Mouse (Mus musculus) CD4-positive, CD25-positive, alpha-beta regulatory T cell, adult 4 months (primary cell): ENCODE results near the gene Rmnd1. TPM values are rescaled to one million over a fixed set of nuclear protein-coding genes. Genes with fewer than 3 reads are reported as not detected.

Source experiments
- ATAC-seq: one replicate; pipeline ENCODE4 v1.8.0; 2017
- polyA plus RNA-seq, 2 experiments: library from polyadenylated mRNA; unstranded; fragments of 100-300 nt; shearing (Covaris generic); gene quantifications; one replicate each; pipeline ENCODE4 v1.2.1; 2017

Rmnd1 gene
- polyA plus RNA-seq, 2 experiments from 2014 or later: 62.6 to 68.9 TPM

DNA sequence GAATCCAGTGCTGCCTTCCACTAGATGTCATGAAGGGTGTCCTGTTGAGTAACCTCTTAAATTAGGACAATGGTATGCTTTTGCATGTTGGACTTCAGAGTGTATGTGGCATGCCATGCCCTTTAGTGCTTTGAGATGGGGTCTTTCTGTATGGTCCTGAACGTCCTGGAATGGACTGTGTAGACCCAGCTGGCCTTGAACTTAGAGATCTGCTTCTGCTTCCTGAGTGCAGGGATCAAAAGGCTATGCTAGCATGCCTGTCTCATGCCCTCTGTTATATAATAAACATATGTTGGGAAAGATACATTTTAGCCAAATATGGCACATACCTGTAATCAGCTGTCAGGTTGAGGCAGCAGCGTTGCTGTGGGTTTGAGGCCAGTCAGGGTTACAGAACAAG, 41.6 kb downstream of the Rmnd1 start:
- no peak for ATAC-seq

DNA sequence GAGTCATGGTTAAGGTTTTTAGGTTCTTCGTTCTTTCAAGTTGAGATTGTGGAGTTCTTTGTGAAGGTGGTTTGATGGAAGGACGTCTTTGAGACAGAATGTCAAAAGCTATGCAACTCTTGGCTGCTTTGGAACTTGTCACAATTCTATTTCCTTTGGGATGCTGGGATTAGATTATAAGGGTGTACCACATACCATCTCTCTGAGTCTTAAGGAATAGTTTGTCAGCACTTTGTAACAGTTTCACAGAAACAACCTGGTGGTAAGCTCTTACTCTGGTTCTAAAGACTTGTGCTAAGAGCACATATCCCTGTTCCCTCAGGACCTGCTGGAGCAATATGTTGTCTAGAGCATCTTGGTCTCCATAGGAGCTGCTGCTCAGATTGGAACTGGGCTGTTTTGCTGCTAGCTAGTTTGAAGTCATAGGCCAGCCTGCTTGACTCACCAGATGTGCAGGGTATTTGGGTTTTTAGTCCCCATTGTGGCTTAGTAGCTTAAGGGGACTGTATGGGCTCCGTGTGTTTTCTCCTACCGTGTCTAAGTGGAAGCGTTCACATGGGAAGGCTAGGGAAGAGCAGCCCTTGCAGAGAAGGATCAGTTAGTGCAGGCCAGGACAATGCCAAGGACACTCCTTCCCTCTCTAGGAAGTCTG, 42.6 kb downstream of the Rmnd1 start:
- no peak for ATAC-seq

DNA sequence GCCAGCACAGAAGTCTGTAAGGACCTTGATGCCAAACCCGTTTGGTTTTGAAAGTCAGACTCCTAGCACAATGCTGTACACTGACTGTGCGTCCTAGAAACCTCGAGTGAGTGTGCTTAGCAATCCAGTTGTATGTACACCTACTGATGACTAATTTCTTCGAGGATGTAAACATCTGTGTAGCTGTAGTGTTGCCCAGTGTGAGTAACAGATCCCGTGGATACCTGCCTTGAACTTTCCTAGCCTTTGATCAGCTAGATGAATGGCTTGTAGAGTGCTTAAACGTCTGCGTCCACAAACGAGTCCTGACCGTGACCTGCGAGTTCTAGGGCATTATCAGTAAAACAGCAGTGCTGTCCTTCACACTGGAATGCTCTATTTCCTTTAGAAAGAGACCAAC, 43.2 kb downstream of the Rmnd1 start:
- no peak for ATAC-seq

DNA sequence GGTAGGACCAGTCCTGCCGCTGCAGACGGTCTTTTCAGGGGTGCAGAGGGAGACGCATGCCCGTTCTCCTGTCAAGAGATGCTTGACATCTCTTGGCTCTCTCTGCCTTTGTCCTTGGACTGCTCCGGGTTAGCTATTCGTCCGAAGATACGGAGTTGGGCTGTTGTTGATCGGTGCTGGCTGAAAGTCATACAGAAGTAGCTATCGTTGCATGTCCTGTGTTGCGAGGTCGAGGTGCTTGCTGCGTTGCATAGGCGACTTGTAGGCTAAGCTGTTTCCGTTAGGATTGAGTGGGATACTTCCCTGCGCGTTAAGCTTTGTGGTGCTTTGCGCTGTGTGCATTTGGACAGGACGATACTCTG, 43.8 kb downstream of the Rmnd1 start:
- peak; percentile 3 for ATAC-seq

DNA sequence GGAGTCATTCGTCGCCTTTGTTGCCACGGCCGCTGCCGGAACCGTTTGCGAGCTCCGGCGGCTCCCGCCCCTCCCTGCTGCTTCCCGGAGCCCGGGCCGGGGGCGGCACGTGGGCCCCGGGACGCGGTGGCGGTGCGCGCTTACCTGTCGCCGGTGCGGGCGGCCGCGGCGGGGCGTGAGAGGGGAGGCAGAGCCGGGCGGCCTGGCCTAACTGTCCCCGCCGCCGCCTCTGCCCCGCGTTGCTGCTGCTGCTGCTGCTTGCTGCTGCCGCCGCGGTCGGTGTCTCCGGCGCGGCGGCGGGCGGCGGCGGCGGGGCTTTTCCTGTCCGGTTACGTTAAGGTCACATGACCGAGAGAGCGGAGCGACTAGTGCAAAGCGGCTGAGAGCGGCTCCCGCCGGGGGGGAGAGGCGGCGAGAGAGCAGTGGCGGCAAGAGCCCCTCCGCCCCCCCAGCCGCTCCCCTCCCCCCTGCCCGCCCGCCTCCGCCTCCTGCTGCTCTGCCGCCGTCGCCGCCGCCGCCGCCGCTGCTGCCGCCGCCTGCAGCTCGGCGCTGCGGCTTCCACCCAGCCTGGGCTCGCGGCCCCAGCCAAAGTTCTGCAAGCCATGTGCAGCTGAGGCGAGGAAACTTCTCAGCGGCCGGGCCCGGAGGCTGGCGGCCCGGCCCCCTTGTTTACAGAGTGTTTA, 44.3 kb downstream of the Rmnd1 start, which contains the start of gene Zbtb2:
Gene Zbtb2 (minus strand): TSS at position 408 of the 683 bp plus-strand sequence.
- ATAC-seq: peak; percentile 12

DNA sequence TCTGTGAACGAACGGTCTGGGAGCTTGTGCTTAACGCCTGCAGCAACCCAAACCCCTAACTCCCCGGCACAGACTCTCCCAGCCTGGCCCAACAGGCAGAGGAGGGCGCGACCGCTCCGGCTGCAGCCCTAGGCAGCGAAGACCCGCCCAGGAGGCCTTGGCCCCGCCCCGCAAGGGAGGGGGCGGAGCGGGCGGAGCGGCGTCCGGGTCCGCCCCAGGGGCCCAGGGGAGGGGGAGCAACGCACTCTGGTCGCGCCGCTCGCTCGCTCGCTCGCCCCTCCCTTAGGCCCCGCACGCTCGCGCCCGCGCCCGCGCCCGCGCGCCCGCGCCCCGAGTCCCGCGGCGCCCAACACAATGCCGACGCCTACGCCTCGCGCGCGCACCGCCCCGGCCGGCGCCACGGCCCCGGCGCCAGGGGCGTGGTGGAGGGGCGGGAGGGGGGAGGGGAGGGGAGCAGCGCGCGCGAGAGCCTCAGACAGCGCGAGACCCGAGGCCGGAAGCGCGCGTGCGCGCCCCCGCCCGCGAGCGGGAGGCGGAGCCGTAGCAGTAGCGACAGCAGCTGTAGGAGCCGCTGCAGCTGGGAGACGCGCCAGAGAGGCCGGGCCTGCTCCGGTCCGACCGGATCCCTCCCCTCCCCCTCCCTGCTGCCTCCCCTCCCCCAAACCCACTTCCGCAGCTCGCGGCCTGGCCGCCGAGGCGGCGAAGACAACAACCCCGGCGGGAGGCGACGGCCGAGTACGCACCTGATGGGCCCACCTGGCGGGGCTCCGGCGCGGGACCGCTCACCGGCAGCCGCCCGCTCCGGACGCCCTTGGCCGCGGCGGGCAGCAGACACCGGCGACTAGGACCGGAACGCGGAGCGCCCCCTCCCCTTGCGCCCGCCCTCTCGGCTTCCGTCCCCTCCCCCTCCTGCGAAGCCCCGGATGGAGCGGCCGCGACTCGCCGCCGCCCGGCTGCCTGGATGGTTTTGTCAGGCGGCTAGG, 45.3 kb downstream of the Rmnd1 start:
- ATAC-seq: peak; percentile 76

DNA sequence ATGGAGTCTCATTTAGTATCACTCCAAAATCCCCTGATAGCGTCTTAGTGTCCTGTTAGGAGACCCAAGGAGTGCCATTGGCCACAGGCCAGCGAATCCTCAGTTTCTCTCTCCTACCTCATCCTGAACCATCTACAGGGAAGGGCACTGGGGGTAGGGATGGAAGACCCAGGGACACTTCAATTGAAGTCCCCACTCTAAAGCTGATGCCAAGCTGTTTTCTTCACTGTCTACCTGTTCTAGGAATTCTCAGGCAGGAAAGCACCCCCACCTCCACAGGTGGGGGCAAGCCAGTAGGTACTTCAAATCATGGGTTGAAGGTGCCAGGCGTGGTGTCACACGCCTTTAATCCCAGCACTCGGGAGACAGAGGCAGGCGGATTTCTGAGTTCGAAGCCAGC, 47.9 kb downstream of the Rmnd1 start:
- no peak for ATAC-seq

DNA sequence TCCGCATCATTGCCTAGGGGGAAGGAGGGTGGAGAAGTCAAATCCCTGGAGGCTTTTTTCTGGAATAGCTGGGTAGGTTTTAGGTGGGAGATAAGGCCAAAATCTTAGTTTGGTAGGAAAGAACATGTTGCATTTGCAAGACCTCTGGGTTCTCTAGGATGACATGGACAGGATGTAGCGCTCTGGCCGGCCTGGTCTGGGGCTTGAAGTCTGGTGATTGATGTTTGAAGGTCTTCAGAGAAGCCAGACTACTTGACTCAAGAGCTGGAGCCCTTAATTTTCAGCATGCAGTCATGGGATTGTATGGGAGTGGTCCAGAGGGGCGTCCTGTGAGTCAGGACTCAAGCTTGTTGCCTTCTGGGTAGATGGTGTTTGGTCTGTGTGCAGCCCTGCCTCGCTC, 51.4 kb downstream of the Rmnd1 start:
- ATAC-seq: no peak

DNA sequence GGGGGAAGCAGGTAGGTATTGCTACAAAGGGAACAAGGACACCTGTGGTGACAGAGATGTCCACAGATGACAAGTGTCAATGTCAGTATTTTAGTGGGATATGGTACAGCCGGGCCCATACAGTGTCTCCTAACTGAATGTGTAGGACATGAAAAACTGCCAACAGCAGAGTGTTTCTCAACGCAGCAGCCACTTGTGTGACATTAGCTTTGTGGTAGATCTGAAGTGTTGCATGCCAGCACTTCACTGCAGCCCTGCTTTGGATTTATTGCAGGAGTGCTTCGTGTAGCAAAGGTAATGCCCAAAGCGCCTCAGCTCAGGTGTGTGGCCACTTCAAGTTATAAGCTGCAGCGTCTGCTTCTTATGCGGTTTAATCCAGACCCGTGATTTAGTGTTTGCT, 55.3 kb downstream of the Rmnd1 start:
- ATAC-seq: no peak

DNA sequence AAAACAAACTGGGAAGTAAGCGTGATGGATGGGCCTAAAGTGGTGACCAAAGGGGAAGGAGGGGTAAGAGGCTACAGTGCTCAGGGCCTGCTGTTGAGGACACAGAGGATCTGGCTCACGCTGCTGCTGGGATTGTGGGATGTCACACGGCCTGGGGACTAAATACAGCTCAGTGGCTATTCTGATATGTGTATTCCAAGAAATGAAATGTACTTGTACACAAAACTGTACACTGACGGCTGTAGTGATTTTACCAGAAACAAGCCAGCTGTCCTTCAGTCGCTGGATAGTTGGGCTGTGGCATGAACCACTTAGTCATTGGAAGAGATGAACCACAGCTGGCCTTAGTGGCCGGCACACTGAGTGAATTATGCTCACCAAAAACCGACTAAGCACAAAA, 55.7 kb downstream of the Rmnd1 start:
- ATAC-seq: no peak

DNA sequence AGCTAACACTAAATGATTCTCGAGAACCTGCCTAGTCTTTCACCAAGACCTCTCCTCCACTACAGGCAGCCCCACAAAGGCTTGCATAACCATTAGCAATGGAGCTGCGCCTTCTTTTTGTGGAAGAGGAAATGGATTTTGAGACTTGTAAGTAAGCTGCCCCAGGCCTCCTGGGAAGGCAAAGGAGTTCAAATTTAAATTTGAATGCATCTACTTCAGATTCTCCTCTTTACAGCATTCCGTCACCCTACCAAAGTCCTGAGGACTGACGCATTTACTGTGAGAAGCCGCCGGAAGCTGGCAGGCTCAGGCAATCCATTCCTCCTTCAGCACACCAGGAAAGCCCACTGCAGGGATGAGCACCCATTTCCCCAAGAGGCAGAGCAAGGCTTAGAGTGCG, 56.9 kb downstream of the Rmnd1 start:
- no peak for ATAC-seq

DNA sequence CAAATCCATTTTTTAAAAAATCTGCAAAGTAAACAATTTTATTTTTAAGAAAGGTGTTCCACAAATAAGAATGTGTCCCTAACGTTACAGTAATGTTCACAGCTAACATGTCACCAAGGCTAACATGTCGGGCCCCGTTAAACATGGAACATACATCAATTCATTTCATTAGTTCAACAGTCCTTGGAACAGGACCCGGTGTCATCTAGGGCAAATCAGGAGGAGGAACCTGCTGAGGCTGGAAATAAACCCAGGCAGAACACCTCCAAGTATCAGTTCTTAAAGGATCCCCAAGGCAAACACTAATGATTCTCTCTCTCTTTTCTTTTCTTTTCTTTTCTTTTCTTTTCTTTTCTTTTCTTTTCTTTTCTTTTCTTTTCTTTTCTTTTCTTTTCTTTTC, 57.5 kb downstream of the Rmnd1 start:
- no peak for ATAC-seq

DNA sequence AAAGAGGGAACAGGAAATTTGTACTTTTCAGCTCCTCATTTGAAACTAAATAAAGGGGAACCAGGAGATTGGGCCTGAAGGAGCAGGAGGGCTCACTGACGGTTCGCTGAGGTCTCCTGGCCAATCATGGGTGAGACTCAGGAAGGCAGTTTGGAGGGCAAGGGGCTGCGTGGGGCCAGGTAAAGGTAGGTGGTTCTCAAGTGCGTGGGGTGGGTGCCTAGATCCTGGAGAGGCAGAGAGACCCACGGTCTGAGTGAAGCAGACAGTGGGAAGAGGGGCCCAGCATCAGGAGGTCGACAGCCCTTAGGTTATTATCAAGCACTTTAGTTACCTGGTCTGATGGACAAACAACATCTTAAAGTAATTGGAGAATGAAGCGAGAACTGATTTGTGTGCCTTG, 57.9 kb downstream of the Rmnd1 start:
- ATAC-seq: no peak

DNA sequence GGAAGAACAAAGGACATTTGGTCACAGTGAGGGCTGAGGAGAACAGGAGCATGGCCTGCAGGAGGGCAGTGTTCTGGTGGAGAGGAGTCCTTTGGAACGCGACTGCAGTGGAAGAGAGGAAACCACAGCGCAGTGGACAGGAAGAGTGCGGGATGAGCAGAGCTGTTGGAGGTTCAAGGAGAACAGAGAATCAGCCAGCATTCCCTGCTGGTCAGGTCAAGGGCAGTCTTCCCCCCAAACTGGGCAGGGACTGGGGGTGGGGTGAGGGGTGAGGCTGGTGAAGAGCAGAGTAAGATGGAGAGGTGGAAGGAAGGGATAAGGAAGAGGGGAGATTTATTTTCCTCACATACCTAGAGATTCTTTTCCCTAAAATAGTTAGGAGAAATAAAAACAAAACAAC, 58.6 kb downstream of the Rmnd1 start:
- ATAC-seq: no peak

DNA sequence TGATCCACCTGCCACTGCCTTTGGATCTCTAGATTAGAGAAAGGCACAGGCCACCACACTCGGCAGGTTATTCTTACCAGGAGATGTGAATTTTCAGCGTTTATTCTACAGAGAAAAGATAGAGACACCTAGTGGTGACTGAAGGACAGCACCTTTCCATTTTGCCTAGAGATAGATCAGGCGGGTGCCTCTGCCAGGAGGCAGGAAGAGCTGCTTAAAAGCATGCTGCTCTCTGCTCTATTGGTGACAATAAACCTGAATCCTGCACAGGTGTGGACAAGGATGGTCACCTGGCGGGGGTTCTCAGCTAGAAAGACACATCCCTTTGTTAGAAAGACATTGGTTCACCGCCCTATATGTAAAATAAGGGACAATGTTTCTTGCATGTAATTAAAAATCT, 60.2 kb downstream of the Rmnd1 start:
- peak; percentile 94 for ATAC-seq

DNA sequence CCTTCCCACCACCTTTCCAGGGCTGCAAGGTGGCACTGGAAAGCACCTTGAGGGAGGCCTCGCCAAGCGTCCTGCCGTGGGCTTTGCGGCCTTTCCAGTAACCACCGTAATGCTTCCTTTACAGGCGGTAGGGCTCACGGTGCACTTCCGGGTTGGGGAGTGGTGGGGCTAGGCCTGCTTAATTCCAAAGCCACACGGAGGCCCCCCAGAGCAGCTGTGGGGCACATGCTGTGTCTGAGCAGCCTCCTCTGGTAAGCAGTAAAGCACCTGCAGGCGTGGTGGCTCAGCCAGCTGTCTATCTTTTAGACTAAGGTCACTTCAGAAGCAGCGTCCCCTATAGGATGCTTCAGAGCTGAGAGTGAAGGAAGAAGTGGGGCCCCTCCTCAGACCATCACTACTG, 62.1 kb downstream of the Rmnd1 start:
- no peak for ATAC-seq

DNA sequence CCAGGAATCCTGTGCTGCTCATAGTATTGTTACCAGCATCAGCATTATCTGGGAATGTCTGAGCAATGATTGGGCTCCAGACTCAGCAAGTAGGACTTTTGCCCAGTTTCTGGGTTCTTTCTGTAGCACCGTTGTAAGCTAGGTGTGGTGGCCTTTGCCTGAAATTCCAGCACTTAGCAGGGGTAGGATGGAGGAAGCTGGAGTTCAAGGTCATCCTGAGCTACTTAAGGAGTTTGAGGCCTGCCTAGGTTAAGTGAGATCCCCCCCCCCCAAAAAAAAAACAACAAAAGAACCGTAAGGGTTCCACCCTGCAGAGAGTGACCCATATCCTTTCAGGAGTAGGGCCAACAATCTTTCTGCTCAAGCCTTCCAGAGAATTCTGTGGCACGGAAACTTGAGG, 67.6 kb downstream of the Rmnd1 start:
- no peak for ATAC-seq

DNA sequence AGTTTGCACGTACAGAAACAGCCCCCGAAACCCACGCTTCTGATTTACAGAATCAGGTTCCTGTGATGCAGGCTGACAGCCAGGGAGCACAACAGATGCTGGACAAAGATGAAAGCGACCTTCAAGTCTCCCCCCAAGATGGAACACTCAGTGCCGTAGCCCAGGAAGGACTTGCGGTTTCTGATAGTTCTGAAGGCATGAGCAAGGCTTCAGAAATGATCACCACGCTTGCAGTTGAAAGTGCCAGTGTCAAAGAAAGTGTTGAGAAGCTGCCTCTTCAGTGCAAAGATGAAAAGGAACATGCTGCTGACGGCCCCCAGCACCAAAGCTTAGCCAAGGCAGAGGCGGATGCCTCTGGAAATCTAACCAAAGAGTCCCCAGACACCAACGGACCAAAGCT, 74.8 kb downstream of the Rmnd1 start:
- peak; percentile 51 for ATAC-seq

DNA sequence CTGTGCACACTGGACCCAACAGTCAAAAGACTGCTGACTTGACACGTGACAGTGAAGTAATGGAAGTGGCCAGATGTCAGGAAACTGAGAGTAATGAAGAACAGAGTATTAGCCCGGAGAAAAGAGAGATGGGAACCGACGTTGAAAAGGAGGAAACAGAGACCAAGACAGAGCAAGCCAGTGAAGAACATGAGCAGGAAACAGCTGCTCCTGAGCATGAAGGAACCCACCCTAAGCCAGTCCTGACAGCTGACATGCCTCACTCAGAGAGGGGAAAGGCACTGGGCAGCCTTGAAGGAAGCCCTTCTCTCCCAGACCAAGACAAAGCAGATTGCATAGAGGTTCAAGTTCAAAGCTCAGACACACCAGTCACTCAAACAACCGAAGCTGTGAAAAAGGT, 75.5 kb downstream of the Rmnd1 start:
- ATAC-seq: peak; percentile 12

DNA sequence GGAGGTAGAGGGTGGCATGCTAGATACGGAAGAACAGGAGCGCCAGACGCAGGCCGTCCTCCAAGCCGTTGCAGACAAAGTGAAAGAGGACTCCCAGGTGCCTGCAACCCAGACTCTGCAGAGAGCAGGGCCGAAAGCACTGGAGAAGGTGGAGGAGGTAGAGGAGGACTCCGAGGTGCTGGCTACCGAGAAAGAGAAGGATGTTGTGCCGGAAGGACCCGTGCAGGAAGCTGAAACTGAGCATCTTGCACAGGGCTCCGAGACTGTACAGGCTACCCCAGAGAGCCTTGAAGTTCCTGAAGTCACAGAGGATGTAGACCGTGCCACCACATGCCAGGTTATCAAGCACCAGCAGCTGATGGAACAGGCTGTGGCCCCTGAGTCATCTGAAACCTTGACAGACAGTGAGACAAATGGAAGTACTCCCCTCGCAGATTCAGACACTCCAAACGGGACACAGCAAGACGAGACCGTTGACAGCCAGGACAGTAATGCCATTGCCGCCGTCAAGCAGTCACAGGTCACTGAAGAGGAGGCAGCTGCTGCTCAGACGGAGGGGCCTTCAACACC, 76.2 kb downstream of the Rmnd1 start:
- ATAC-seq: peak; percentile 82

DNA sequence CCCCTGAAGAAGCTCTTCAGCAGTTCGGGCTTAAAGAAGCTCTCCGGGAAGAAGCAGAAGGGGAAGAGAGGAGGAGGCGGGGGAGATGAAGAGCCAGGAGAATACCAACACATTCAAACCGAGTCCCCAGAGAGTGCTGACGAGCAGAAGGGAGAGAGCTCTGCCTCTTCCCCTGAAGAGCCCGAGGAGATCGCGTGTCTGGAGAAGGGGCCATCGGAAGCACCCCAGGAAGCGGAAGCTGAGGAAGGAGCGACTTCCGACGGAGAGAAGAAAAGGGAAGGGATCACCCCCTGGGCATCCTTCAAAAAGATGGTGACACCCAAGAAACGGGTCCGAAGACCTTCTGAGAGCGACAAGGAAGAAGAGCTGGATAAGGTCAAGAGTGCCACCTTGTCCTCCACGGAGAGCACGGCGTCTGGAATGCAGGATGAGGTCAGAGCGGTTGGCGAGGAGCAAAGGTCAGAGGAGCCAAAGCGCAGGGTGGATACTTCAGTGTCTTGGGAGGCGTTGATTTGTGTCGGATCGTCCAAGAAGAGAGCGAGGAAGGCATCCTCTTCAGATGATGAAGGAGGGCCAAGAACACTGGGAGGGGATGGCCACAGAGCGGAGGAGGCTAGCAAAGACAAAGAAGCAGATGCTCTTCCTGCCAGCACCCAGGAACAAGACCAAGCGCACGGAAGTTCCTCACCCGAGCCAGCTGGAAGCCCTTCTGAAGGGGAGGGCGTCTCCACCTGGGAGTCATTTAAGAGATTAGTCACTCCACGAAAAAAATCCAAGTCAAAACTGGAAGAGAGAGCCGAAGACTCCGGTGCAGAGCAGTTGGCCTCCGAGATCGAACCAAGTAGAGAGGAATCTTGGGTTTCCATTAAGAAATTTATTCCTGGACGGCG, 77.6 kb downstream of the Rmnd1 start:
- no peak for ATAC-seq
